Mouse (Mus musculus) Patski (cell line): ENCODE results near the gene Plxna3. TPM values are rescaled to one million over a fixed set of nuclear protein-coding genes. Genes with fewer than 3 reads are reported as not detected.

ENCODE experiments used
- ATAC-seq: fragments of 100-300 bp; one replicate; pipeline ENCODE4 v1.8.0; 2021
- CTCF ChIA-PET: fragments of 350-600 bp; sonication (Branson Sonifier 250); formaldehyde crosslinking; loops from one replicate; lab custom pipeline; 2022; ENCODE audit warnings: inconsistent platforms; lab: Charles Lee
- POLR2A ChIA-PET: fragments of 350-600 bp; sonication (Branson Sonifier 250); formaldehyde crosslinking; loops from one replicate; lab custom pipeline; 2022; ENCODE audit warnings: antibody characterized with exemption, inconsistent platforms; lab: Charles Lee
- DNase-seq: peaks from one replicate; pipeline ENCODE4 v3.0.0-alpha.2; 2011; ENCODE audit warnings: low read depth, low spot score
- H3K27me3 ChIP-seq: fragments of 371-371 bp; one replicate; pipeline ENCODE4 v1.5.1; 2021
- CTCF ChIP-seq: fragments of 100-300 bp; IDR thresholded peaks from one replicate; pipeline ENCODE4 v1.5.1; 2021
- in situ Hi-C: fragments of 300-500 bp; cut with MboI; formaldehyde crosslinking; loops from 3 replicates; pipeline ENCODE4 v1.11.1; 2018; ENCODE audit warnings: low pct_unique_long_range_greater_than_20kb, mixed read lengths
- polyA plus RNA-seq: library from polyadenylated mRNA; unstranded; gene quantifications from one replicate; pipeline ENCODE4 v1.2.3, GENCODE M21; 2021

Gene Plxna3
- polyA plus RNA-seq: 15.5 TPM

GRCm38 (mm10) chrX:74328725-74329161, at the start of gene Plxna3:
Plxna3 (plus strand) TSS chrX:74329066.
- in situ Hi-C loops: no loop called here
- no peak for DNase-seq
- ChIA-PET POLR2A (interaction anchor here (1.6 kb wide), 1 partner anchor 40 kb away, joined by 3 read pairs; no protein-coding TSS in a partner anchor), CTCF (no interaction called here)
- ATAC-seq: peak; percentile 81
- peaks cover 8% of the 10 kb centered on the region for H3K27me3 ChIP-seq
- no peak for TF ChIP-seq CTCF

GRCm38 (mm10) chrX:74281041-74281731, 47.7 kb upstream of the Plxna3 start:
- DNase-seq: no peak
- CTCF ChIA-PET: interaction anchor here (1.3 kb wide), 2 partner anchors 32 to 133 kb away, joined by 3 to 4 read pairs; no protein-coding TSS in a partner anchor
- no peak for ATAC-seq
- no peak for TF ChIP-seq CTCF
- in situ Hi-C loops: loop anchor here (5.0 kb wide), 1 partner anchor 34 kb away; the partner anchor contains the start of gene Flna
- H3K27me3 ChIP-seq: peaks cover 19% of the 10 kb centered on the region
- POLR2A ChIA-PET: interaction anchor here (1.0 to 2.3 kb wide), 4 partner anchors 8 to 35 kb away, joined by 3 to 10 read pairs (median 7); partner anchors contain the start of gene Rpl10

GRCm38 (mm10) chrX:74281732-74282394, 47.0 kb upstream of the Plxna3 start, which contains the start of the genes Taz and Dnase1l1:
Taz (plus strand) TSS chrX:74281912.
Dnase1l1 (minus strand) TSS chrX:74282337.
- ChIA-PET CTCF (interaction anchor here (1.2 to 1.3 kb wide), 3 partner anchors 12 to 132 kb away, joined by 3 to 5 read pairs (median 4); no protein-coding TSS in a partner anchor), POLR2A (interaction anchor here (1.0 to 2.3 kb wide), 3 partner anchors 9 to 36 kb away, joined by 3 to 10 read pairs (median 6); partner anchors contain the start of gene Rpl10)
- DNase-seq (no peak), ATAC-seq (peak; percentile 96)
- in situ Hi-C loops: loop anchor here (5.0 kb wide), 1 partner anchor 35 kb away; the partner anchor contains the start of gene Flna
- TF ChIP-seq CTCF: no peak
- H3K27me3 ChIP-seq: peaks cover 19% of the 10 kb centered on the region

DNA sequence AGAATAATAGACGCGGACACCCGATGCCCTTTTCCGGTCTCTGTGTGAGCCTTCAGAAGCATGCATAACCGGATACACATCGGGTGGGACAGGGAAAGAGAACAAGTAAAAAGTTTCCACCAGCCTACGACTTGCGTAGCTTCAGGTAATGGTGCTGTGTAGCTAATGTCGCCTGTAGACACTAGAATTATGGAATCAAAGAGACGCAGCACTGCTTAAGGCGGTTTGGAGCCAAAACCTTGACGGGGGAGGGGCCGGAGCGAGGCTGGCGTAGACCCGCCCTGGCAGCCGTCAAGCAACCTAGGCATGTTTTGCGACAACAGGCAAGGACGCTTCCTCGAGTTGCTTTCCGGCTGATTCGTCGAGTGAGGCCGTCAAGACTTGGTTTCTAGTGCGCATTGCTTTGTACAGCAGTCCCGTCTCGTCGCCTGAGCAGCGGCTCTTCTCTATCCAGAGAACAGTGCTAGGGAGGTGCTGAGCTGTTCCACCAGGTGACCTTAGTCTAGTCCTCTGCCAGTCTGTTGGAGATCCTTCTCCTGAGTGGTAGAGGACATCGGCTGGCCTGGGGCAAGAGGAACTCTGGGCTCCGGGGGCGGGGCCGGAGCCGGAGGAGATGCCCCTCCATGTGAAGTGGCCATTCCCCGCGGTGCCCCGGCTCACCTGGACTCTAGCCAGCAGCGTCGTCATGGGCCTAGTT, 46.3 kb upstream of the Plxna3 start:
- ChIA-PET POLR2A (interaction anchor here (0.8 to 1.4 kb wide), 3 partner anchors 12 to 35 kb away, joined by 3 to 7 read pairs (median 3); partner anchors contain the start of gene Rpl10), CTCF (interaction anchor here (1.2 kb wide), 1 partner anchor 13 kb away, joined by 5 read pairs; no protein-coding TSS in a partner anchor)
- peaks cover 19% of the 10 kb centered on the region for H3K27me3 ChIP-seq
- no peak for DNase-seq
- in situ Hi-C loops: loop anchor here (5.0 kb wide), 1 partner anchor 35 kb away; the partner anchor contains the start of gene Flna
- ATAC-seq: peak; percentile 33
- no peak for TF ChIP-seq CTCF

DNA sequence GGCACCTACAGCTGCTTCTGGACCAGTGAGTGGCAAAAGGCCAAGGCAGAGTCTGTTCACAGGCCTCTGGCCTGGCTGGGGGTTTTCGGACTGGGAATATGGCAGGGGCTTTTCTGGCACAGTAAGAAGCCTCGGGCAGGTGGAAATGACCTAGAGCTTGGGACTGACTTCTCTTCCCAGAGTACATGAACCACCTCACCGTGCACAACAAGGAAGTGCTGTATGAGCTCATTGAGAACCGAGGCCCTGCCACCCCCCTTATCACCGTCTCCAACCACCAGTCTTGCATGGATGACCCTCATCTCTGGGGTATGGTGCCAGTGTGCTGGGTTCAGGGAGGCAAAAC, 45.8 kb upstream of the Plxna3 start:
- ChIA-PET POLR2A (interaction anchor here (0.8 to 1.4 kb wide), 3 partner anchors 12 to 35 kb away, joined by 3 to 7 read pairs (median 3); partner anchors contain the start of gene Rpl10), CTCF (interaction anchor here (1.2 to 2.0 kb wide), 2 partner anchors 14 to 34 kb away, joined by 5 to 9 read pairs; partner anchors contain the start of gene Flna)
- in situ Hi-C loops: loop anchor here (5.0 kb wide), 1 partner anchor 36 kb away; the partner anchor contains the start of gene Flna
- DNase-seq: no peak
- no peak for TF ChIP-seq CTCF
- ATAC-seq: no peak
- peaks cover 19% of the 10 kb centered on the region for H3K27me3 ChIP-seq

GRCm38 (mm10) chrX:74293431-74293830, 35.4 kb upstream of the Plxna3 start:
- in situ Hi-C loops: no loop called here
- POLR2A ChIA-PET: no interaction called here
- DNase-seq: no peak
- H3K27me3 ChIP-seq: peaks cover 8% of the 10 kb centered on the region
- ATAC-seq: no peak
- no peak for TF ChIP-seq CTCF
- CTCF ChIA-PET: interaction anchor here (1.4 kb wide), 1 partner anchor 119 kb away, joined by 3 read pairs; no protein-coding TSS in a partner anchor

- DNase-seq (peak; percentile 59), ATAC-seq (peak; percentile 97)
- TF ChIP-seq CTCF: no peak
- peaks cover 8% of the 10 kb centered on the region for H3K27me3 ChIP-seq
- CTCF ChIA-PET: interaction anchor here (1.3 kb wide), 1 partner anchor 10 kb away, joined by 4 read pairs; no protein-coding TSS in a partner anchor
- in situ Hi-C loops: no loop called here
- POLR2A ChIA-PET: interaction anchor here (0.6 kb wide), 1 partner anchor 11 kb away, joined by 4 read pairs; no protein-coding TSS in a partner anchor
Measured at GRCm38 (mm10) chrX:74296538-74297448, 32.1 kb upstream of the Plxna3 start, which contains the start of gene Atp6ap1. Atp6ap1 (plus strand) TSS chrX:74297097.

DNA sequence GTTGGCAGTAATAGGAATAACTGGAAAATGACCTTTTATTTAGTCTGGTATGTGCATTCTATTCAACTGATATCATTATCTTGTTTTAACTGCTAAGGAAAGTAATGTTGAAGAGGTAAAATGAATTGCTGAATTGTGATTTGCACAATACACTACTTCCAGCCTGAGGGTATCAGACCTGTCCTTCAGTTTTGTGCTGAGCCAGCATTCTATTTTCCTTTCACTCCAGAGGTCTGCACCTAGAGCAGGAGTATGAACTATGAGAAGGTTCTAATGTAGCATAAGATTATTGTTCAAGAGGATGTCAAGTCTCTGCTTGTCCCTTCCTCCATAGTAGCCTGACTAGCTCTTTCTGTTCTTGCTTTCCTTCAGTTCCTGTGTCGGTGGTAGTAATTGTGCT, 30.5 kb upstream of the Plxna3 start:
- H3K27me3 ChIP-seq: peaks cover 5% of the 10 kb centered on the region
- DNase-seq (no peak), ATAC-seq (no peak)
- POLR2A ChIA-PET: no interaction called here
- no peak for TF ChIP-seq CTCF
- in situ Hi-C loops: no loop called here
- CTCF ChIA-PET: interaction anchor here (1.3 kb wide), 1 partner anchor 9 kb away, joined by 4 read pairs; no protein-coding TSS in a partner anchor
